Mouse (Mus musculus) kidney, postnatal 0 days (tissue): ENCODE results near the gene Trim47. TPM values are rescaled to one million over a fixed set of nuclear protein-coding genes. Genes with fewer than 3 reads are reported as not detected.
A peak's percentile ranks its signal among the peaks of the same experiment; 100 is the strongest.

Experiments
- ATAC-seq: fragments of 200-750 bp; cut with Nextera tagmentation; replicated peaks from 2 replicates; pipeline ENCODE4 v1.8.0; 2017; ENCODE audit warnings: low read depth, moderate number of reproducible peaks, moderate TSS enrichment, moderate library complexity; ENCODE audit not compliant: low FRiP score
- DNase-seq: peaks from one replicate; pipeline ENCODE4 v3.0.0-alpha.2; 2016; ENCODE audit warnings: low spot score
- H3K27ac ChIP-seq: fragments of 300-500 bp; sonication (generic); 2 replicates; pipeline ENCODE4 v1.5.1; 2014; ENCODE audit warnings: mild to moderate bottlenecking
- H3K27me3 ChIP-seq: fragments of 300-500 bp; sonication (generic); 2 replicates; pipeline ENCODE4 v1.6.1; 2014; ENCODE audit warnings: low read length, mixed read lengths; ENCODE audit not compliant: insufficient read depth
- H3K36me3 ChIP-seq: fragments of 300-500 bp; sonication (generic); 2 replicates; pipeline ENCODE4 v1.6.1; 2014; ENCODE audit warnings: low read length, mixed read lengths; ENCODE audit not compliant: insufficient read depth
- H3K4me1 ChIP-seq: fragments of 300-500 bp; sonication (generic); replicated peaks from 2 replicates; pipeline ENCODE4 v1.6.1; 2014; ENCODE audit warnings: antibody characterized with exemption, low read length, mixed read lengths; ENCODE audit not compliant: insufficient read depth
- H3K4me2 ChIP-seq: fragments of 300-500 bp; sonication (generic); 2 replicates; pipeline ENCODE4 v1.6.1; 2014; ENCODE audit warnings: mild to moderate bottlenecking, low read length, moderate library complexity, mixed read lengths
- H3K4me3 ChIP-seq: fragments of 300-500 bp; sonication (generic); replicated peaks from 2 replicates; pipeline ENCODE4 v1.5.1; 2014; ENCODE audit warnings: low read depth, low read length
- H3K9ac ChIP-seq: fragments of 300-500 bp; sonication (generic); 2 replicates; pipeline ENCODE4 v1.6.1; 2014; ENCODE audit warnings: low read depth, low read length
- H3K9me3 ChIP-seq: fragments of 300-500 bp; sonication (generic); replicated peaks from 2 replicates; pipeline ENCODE4 v1.6.1; 2016; ENCODE audit warnings: low read length, inconsistent platforms, mixed read lengths
- CTCF ChIP-seq: IDR thresholded peaks from 2 replicates; pipeline ENCODE4 v1.5.1; 2016; ENCODE audit warnings: antibody characterized with exemption, low read depth, mild to moderate bottlenecking, moderate library complexity
- WGBS: fragments of 180-500 bp; shearing (Covaris S2); extraction: QIAGEN DNeasy Blood & Tissue Kit; methylation state at CpG from one replicate; pipeline ENCODE4 v1.1.7; 2014; 5-methylcytosine and 5-hydroxymethylcytosine counted together
- polyA plus RNA-seq: library from polyadenylated mRNA; unstranded; fragments of >200 nt; fragmentation: Nextera tagmentation; extraction: Ambion mirVana; gene quantifications from 2 replicates; pipeline ENCODE4 v1.2.1, GENCODE M21; 2015

The Trim47 gene
- polyA plus RNA-seq, 1 experiment from 2014 or later, result 40.8 TPM

- DNase-seq (no peak), ATAC-seq (no peak)
- H3K27ac ChIP-seq, result peak overlapping the region; percentile 81
- H3K4me1 ChIP-seq, result peaks cover 49% of the 10 kb centered on the region
- H3K9ac ChIP-seq, result peak overlapping the region; percentile 73; the same call in 1 of the 2 replicates
- WGBS, result 22% methylated on average over 14 of the region's 14 CpGs
- H3K27me3 ChIP-seq, result no peaks in the 10 kb centered on the region
- H3K4me3 ChIP-seq, result peak overlapping the region; percentile 58
- peak; percentile 48; the same call in 1 of the 2 replicates for TF ChIP-seq CTCF
- H3K9me3 ChIP-seq, result no peaks in the 10 kb centered on the region
- peak overlapping the region; percentile 84 for H3K4me2 ChIP-seq
- no peaks in the 10 kb centered on the region; the same call in 1 of the 2 replicates for H3K36me3 ChIP-seq
These were observed 19.8 kb downstream of the Trim47 start for GRCm38 (mm10) chr11:116106963-116107776.

- Histone ChIP-seq H3K9ac (no peak overlapping the region; the same call in 1 of the 2 replicates), H3K4me1 (peaks cover 57% of the 10 kb centered on the region), H3K27ac (peak overlapping the region; percentile 81), H3K9me3 (no peaks in the 10 kb centered on the region), H3K4me2 (peak overlapping the region; percentile 84), H3K27me3 (no peaks in the 10 kb centered on the region), H3K36me3 (no peaks in the 10 kb centered on the region; the same call in 1 of the 2 replicates), H3K4me3 (no peak overlapping the region)
- no peak for ATAC-seq
- DNase-seq, result peak; percentile 52
- no peak for TF ChIP-seq CTCF
- 23% methylated on average over 32 of the region's 32 CpGs for WGBS
These were observed 20.7 kb downstream of the Trim47 start for GRCm38 (mm10) chr11:116106154-116106962.

DNA sequence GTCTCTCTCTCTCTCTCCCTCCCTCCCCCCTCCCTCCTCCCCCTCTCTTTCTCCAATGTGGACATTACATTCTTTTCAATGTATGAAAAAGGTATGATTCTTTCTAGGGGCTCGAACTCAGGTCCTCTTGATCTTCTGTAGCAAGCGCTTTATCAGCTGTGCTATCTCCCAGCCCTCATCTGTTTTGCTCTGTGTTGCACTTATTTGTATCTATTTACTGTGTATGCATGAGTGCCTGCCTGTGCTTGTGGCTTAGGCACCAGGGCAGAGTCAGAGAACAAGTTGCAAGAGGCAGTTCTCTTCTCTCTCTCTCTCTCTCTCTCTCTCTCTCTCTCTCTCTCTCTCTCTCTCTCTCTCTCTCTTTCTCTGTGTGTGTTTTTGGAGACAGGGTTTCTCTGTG lies 21.9 kb downstream of the Trim47 start:
- Histone ChIP-seq H3K36me3 (no peaks in the 10 kb centered on the region; the same call in 1 of the 2 replicates), H3K27ac (no peak overlapping the region), H3K9me3 (no peaks in the 10 kb centered on the region), H3K4me2 (no peak overlapping the region), H3K9ac (no peak overlapping the region), H3K4me1 (peaks cover 61% of the 10 kb centered on the region), H3K4me3 (no peak overlapping the region), H3K27me3 (no peaks in the 10 kb centered on the region)
- TF ChIP-seq CTCF, result no peak
- no peak for ATAC-seq
- 81% methylated on average over 2 of the region's 2 CpGs for WGBS
- no peak for DNase-seq

DNA sequence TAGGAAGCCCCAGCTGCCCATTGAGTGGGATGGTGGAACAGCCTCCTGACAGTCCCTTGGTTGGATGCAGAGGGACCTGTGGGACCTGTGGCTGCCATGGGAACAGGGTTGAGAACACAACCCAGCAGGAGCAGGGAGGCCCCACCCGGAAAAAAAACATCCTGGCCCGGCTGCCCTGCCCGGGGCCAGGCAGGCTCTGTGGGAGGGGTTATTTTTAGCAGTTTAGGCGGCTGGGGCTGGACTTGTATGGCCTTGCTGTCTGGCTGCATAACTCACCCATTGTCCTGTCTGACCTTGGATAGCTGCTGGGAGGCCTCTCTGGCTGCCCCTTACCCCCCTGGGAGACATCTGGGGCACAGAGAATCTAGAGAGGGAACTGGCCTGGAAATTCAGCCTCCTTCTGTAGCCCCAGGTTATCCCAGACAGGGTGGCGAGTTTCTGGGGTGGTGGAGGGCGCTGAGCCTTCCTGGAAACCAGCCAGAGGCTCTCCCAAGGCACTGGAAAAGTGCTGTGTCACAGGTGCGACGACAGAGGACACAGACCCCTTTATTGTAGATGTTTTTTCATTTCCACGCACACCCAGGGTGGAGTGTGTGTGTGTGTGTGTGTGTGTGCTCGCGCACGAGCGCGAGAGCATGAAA lies 22.9 kb downstream of the Trim47 start:
- H3K9ac ChIP-seq, result peak overlapping the region; percentile 5; the same call in 1 of the 2 replicates
- H3K4me1 ChIP-seq, result peaks cover 70% of the 10 kb centered on the region
- no peak for TF ChIP-seq CTCF
- peak overlapping the region; percentile 83 for H3K27ac ChIP-seq
- H3K4me2 ChIP-seq, result peak overlapping the region; percentile 1; the same call in 1 of the 2 replicates
- peak; percentile 53 for ATAC-seq
- no peak overlapping the region for H3K4me3 ChIP-seq
- DNase-seq, result peak; percentile 79
- no peaks in the 10 kb centered on the region; the same call in 1 of the 2 replicates for H3K36me3 ChIP-seq
- H3K27me3 ChIP-seq, result no peaks in the 10 kb centered on the region
- no peaks in the 10 kb centered on the region for H3K9me3 ChIP-seq
- WGBS, result 24% methylated on average over 14 of the region's 14 CpGs

DNA sequence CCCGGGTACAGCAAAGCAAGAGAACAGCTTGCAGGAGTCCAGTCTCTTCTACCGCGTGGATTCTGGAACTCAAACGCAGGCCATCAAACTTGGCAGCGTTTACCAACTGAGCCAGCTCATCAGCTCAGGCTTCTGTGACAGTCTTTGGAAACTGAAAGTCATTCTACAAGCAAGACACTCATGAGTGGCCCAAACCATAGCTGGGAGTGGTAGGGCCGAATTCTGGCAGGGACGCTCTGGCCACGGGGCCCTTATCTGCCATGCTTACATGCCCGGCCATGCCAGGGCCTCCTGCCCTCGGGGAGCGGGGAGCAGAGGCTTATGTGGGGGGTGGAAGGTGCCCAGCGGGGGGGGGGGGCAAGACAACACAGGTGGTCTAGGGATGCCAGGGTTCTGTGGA lies 23.4 kb downstream of the Trim47 start:
- 62% methylated on average over 12 of the region's 12 CpGs for WGBS
- DNase-seq, result no peak
- Histone ChIP-seq H3K36me3 (no peaks in the 10 kb centered on the region; the same call in 1 of the 2 replicates), H3K9ac (peak overlapping the region; percentile 5; the same call in 1 of the 2 replicates), H3K4me2 (no peak overlapping the region), H3K4me3 (no peak overlapping the region), H3K27me3 (no peaks in the 10 kb centered on the region), H3K9me3 (no peaks in the 10 kb centered on the region), H3K4me1 (peaks cover 74% of the 10 kb centered on the region), H3K27ac (peak overlapping the region; percentile 83)
- TF ChIP-seq CTCF, result no peak
- no peak for ATAC-seq

DNA sequence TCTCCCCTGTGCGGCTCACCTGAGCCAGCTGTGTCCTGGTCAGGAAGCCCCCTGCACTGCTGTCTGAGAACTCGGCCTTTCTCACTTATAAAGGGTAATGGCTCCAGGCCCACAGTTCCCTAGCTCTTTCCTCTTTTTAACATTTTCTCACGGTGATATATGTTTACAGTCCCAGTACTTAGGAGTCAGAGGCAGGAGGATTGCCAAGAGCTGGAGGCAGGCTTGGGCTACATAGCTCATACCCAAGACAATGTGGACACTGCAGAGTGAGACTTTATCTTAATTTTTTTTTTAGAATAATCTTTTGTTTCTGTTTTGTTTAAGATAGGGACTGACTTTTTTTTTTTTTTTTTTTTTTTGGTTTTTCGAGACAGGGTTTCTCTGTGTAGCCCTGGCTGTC lies 24.5 kb downstream of the Trim47 start:
- no peaks in the 10 kb centered on the region for H3K27me3 ChIP-seq
- H3K9ac ChIP-seq, result no peak overlapping the region; the same call in 1 of the 2 replicates
- H3K36me3 ChIP-seq, result no peaks in the 10 kb centered on the region; the same call in 1 of the 2 replicates
- H3K4me2 ChIP-seq, result no peak overlapping the region
- ATAC-seq, result no peak
- 46% methylated on average over 3 of the region's 4 CpGs for WGBS
- H3K27ac ChIP-seq, result peak overlapping the region; percentile 95
- H3K4me1 ChIP-seq, result peaks cover 68% of the 10 kb centered on the region
- H3K9me3 ChIP-seq, result no peaks in the 10 kb centered on the region
- no peak for DNase-seq
- no peak overlapping the region for H3K4me3 ChIP-seq
- no peak for TF ChIP-seq CTCF
